Mouse (Mus musculus) brown adipose tissue, adult 24 weeks (tissue): ENCODE results near the gene Lrp3. TPM values are rescaled to one million over a fixed set of nuclear protein-coding genes. Genes with fewer than 3 reads are reported as not detected.

Experiments used
- H3K27ac ChIP-seq: fragments of 200-500 bp; replicated peaks from 2 replicates; pipeline ENCODE4 v1.5.1; 2012; ENCODE audit warnings: low read depth, mild to moderate bottlenecking, low read length
- H3K4me1 ChIP-seq: fragments of 200-500 bp; 2 replicates; pipeline ENCODE4 v1.6.1; 2012; ENCODE audit warnings: low read length, mixed read lengths; ENCODE audit not compliant: control insufficient read depth, insufficient read depth, insufficient read length
- H3K4me3 ChIP-seq: fragments of 200-500 bp; 2 replicates; pipeline ENCODE4 v1.5.1; 2012; ENCODE audit warnings: low read depth, mild to moderate bottlenecking, low read length, moderate library complexity; ENCODE audit not compliant: insufficient read depth
- polyA plus RNA-seq: library from polyadenylated mRNA; stranded (reverse); fragments of >200 nt; gene quantifications from 2 replicates; pipeline ENCODE4 v1.2.4, GENCODE M21; 2012; ENCODE audit not compliant: missing spikeins, insufficient read depth, insufficient read length

Gene Lrp3
- polyA plus RNA-seq, 1 experiment = 5.6 TPM

DNA sequence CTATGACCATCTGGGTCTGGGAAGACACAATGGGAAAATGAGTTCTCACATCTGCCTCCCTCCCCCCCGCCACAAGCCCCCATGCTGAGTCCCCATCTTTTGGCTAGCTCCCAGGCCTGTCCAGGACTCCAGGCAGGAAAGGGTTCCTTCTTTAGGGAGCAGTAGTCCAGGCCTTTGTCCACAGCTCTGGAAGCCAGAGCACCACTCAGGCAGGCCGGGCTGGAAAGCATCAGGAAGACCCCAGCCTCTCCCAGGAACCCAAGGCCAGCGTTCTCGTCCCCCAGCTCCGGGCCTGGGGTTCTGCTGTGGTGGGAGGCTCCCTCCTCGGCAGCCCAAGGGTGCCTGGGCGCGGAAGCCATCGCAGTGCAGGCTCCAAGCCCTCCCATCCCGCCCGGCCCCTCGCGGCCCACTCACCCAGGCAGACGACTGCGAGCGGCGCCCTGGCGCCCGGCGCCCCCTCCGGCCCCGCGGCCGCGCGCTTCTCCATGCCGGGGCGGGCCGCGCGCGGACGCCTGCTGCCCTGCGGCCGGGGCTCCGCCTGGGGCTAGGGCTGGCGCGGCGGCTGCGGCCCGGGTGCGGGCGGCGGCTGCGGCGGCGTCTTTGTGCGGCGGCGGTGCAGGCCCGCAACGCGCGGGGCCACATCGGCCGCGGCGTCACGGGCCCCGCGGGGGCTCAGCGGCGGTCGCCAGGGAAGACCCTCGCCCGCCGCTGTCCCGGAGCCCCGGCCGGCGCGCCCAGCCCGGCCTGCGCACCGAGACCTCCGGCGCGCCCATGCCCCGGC, 666 bp downstream of the Lrp3 start:
- H3K4me1 ChIP-seq = no peaks in the 10 kb centered on the region
- no peak overlapping the region for H3K27ac ChIP-seq
- peak overlapping the region; percentile 59 for H3K4me3 ChIP-seq

DNA sequence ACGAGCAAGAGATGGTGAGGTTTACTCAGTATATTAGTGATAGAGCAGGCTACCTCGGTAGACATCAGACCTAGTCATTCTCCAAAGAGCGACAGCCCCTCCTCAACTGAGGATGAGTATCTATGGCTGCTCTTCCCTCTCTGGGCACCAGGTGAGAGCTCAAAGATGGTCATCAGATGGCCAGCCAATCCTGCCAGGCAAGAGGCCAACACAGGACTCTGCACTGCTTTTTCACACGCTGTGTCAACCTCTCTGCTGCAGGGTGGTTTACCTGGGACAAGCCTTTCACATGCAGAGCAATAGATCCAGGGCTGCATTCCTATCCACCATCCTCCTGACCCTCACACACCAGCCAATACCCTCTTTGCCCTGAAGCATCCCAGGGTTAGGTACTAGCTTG, 3.5 kb downstream of the Lrp3 start:
- Histone ChIP-seq H3K27ac (no peak overlapping the region), H3K4me1 (no peaks in the 10 kb centered on the region), H3K4me3 (no peak overlapping the region)

DNA sequence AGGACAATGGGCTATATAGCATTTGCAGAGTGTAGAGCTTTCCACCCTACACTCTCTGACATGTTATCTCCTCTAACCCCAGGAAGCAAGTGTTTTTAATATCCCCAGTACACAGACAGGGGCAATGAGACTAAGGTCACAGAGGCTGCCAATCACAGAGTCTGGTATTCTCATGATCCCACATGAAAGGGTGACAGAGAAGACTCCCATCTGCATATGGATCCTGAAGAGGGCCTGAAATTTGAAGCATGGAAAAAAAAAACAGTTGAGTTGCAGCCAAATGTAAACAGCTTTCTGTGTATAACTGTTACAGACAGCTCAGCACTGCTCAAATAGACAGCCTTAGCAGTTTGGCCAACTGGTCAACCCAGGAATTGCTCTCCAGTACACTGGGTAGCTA, 15.5 kb downstream of the Lrp3 start:
- Histone ChIP-seq H3K27ac (no peak overlapping the region), H3K4me3 (no peak overlapping the region), H3K4me1 (no peaks in the 10 kb centered on the region)

DNA sequence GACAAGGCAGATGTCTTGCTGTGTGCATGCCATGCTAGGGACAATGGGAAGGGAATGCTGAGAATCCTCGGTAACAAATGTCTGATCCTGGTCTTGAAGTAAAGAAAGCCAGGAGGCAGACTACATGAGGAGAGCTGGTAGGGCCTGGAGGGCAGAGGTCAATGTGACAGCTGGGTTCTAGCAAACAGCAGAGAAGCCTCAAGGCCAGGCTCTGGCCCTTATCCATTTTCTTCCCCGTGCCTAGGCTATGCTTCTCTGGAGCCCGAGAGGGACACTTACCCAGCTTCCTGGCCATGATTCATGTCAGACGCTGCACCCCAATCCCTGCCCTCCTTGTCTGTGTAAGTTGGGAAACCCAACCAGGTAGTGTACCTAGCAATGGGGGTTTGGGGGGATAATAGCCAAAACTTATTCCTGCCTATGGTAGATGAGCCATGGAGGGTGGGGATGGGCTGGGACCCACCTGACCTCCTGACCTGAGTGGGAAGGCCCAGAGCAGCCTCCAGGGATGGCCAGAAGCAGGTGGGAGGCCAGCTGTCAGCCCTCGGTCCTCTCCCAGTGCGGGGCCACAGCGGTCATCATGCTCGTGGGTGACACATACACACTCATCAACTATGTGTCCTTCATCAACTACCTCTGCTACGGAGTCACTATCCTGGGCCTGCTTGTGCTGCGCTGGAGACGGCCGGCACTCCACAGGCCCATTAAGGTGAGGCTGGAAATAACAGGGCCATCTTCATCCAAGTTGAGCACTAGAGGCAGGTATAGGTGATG, 16.1 kb downstream of the Lrp3 start:
- Histone ChIP-seq H3K27ac (no peak overlapping the region), H3K4me1 (no peaks in the 10 kb centered on the region), H3K4me3 (no peak overlapping the region)

DNA sequence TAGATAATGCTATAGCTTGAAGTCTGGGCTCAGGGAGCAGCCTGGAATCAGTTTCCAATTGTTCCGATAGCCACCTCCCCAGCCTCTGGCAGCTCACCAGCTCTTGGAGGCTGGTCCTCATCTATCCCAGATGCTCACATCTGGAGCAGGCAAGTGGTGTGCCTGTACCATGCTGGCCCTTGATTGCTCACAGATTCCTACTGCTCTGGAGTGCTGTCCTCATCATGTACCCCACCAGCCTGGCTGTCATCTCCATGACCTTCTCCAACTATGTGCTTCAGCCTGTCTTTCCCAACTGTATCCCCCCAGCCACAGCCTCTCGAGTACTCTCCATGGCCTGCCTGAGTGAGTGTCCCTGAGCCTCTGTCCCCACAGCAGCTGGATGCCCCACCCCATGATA, 18.3 kb downstream of the Lrp3 start:
- no peak overlapping the region for H3K4me3 ChIP-seq
- no peaks in the 10 kb centered on the region for H3K4me1 ChIP-seq
- no peak overlapping the region for H3K27ac ChIP-seq

DNA sequence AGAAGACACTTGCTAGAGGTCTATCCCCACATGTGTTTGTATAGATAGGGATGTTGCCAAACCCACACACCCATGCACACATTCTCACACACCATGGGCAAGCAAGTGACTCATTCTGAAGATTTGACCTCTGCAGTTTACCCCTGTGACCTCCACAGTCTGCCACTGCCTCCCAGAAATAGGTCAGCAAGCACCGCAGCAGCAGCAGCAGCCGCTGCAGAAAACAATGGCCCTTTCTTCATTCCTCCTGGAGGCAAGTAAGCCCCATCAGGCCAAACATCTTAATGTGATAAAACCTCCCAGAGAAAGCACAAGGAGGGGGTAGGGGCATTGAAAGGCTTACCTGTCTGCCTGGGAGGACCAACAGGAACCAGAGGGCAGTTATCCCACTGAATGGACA, 24.0 kb downstream of the Lrp3 start:
- peaks cover 6% of the 10 kb centered on the region; the same call in 1 of the 2 replicates for H3K4me1 ChIP-seq
- H3K4me3 ChIP-seq = no peak overlapping the region
- H3K27ac ChIP-seq = no peak overlapping the region

DNA sequence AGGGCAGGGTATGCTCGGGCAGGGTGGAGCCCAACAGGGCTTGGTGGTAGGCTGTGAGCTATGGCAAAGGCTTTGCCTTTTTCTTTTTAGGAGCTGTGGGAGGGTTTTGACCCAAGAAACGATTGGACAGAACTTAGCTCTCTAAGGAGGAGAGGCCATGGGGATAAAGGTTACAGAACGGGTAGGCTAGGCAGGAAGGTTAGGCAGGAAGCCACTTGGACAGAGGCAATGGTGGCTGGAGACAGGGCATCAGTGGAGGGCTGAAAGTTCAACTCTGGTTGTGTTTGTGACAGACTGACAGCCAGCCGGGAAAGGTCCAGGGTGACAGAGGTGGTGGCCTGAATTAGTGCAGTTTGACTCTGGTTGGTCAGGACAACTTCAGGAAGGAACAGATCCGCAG, 25.6 kb downstream of the Lrp3 start:
- H3K4me3 ChIP-seq = no peak overlapping the region
- H3K27ac ChIP-seq = no peak overlapping the region
- peaks cover 11% of the 10 kb centered on the region; the same call in 1 of the 2 replicates for H3K4me1 ChIP-seq

DNA sequence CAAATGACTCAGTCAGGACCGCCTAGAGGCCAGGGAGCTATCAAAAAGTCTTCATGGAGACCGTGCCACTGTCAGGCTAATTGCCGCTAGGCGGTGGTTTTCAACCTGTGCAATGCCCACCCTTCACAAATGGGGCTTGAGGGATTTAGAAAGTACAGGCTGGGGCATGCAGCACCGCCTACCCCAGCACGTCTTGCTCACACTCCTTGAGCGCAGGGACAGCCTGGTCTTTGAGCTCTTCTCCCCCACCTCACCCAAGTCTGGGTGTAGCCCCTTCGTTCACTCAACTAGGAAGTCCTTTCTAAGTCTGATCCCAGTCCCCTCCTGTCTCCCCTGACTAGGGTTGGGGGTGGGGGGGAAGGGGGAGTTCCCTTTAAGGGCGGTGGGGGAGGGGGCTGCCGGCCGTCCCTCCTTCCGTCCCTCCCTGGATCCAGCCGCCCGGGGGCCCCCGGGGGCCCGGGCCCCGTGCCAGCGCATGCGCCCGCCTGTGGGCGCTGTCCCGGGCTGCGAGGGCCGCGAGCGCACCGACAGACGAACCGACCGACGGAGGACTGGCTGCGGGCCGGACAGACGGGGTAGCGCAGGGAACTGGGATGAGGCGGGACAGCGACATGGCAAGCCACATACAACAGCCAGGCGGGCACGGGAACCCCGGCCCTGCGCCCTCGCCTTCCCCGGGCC, 29.3 kb downstream of the Lrp3 start, which contains the start of gene Slc7a10:
TSS of gene Slc7a10 (plus strand) at position 497 of the 681 bp plus-strand sequence.
- Histone ChIP-seq H3K4me3 (peak within 1 kb of the TSS; percentile 30), H3K4me1 (peaks cover 11% of the 10 kb centered on the region; the same call in 1 of the 2 replicates)

DNA sequence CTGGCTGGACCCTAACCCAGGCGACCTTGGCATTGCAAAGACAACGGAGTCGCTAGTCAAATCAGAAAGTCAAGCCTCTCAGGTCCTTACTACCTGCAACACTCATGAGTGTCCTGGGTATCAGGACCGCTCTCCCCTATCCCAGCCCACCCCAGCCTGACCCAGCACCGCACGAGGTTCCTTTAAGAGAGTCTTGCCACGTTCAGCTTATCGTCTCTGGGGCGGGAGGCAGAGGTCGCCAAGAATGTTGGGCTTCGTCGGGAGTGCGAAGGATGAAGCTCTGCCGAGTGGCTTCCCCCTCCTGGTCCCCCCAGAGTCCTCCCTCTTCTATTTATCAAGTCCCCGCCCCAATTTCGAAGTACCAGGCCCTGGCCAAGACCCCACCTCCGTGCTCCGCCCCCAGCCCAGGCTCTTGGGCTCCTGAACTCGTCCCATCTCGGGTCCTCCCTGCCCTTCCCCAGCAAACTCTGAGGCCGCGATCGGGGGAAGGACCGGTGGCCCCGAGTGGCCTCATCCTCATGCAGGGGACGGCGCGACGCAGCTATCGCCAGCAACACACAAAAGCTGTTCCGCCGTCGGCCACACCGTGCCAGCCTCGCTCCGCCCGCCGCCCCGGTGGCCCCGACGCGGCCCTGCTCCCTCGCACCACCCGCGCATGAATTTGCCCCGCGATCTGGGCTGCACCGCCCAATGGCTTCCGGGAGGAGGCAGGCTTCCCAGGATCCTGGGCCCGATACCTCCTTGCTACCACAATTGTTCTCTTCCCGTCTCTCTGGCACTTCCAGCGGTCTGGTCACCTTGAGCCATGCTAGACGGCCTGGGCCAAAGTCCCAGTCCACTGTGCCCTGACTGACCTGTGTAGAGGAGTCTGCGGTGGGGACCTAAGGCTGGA, 30.2 kb downstream of the Lrp3 start:
- peaks cover 8% of the 10 kb centered on the region; the same call in 1 of the 2 replicates for H3K4me1 ChIP-seq
- H3K27ac ChIP-seq = no peak overlapping the region
- peak overlapping the region; percentile 30 for H3K4me3 ChIP-seq

More for the DNA sequence above, 29.3 kb downstream of the Lrp3 start, which contains the start of gene Slc7a10:
- H3K27ac ChIP-seq = no peak within 1 kb of the TSS

DNA sequence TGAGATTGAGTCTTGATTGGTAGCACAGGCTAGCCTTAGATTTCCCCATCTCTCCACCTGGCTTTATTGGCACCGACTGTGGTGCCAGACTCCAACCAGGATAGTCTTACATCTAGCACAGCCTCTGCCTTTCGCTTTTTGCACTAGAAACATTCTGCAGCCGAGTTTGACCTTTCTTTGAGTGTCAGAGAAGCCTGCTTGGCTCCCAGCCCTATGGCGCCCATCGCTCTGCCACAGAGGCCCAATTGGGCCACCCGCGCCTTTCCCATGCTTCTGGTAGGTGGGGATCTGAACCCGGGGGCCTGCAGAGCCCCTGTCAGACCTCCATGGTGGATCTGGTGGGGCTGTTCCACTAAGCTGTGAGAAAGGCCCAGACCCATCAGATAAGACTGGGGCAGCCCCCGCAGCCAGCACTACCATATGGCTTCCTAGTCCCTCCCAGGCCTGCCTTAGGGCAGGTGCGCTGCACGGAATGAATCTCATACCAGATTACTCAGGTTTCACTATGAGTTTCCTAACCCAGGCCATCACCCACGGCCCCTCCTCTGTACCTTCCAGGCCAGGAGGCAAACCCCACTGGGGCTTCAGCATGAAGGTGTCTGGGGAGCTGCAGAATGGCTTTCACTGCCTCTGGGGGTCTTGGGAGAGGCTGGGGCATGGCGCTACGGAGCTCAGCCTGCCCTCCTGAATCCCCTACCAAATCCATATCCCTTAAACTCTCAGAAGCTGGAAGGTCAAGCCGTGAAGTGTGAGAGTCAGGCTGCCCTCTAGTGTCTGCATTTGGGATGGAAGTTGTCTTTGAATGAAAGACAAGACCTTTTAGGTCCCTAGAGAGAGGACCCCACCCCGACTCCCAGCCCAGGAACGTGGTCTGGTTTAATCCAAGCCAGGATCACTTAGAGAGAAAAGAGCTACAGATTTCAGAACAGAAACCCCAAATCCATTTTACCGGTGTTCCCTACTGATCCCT, 38.6 kb downstream of the Lrp3 start:
- H3K4me3 ChIP-seq = no peak overlapping the region
- H3K4me1 ChIP-seq = peaks cover 17% of the 10 kb centered on the region; the same call in 1 of the 2 replicates
- H3K27ac ChIP-seq = peak overlapping the region; percentile 71

DNA sequence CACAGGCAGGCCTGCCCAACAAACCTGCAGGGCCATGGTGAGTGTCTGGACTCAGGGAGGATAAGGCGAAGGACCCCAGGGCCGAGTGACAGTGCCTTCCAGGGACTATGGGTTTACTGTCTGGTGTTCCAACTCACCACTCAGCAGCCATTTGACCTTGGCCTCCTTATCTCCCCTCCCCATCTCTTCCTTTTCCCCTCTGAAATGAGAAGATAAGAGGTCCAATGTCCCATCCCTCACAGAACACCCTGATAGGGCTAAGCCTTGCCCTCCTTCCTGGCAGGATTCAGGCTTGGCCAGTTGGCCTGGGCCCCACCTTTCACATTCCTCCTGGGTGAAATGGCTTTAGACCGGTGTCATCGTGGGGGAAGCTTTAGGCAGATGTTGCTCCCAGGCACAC, 39.8 kb downstream of the Lrp3 start:
- Histone ChIP-seq H3K4me1 (peaks cover 20% of the 10 kb centered on the region; the same call in 1 of the 2 replicates), H3K27ac (peak overlapping the region; percentile 55), H3K4me3 (no peak overlapping the region)

DNA sequence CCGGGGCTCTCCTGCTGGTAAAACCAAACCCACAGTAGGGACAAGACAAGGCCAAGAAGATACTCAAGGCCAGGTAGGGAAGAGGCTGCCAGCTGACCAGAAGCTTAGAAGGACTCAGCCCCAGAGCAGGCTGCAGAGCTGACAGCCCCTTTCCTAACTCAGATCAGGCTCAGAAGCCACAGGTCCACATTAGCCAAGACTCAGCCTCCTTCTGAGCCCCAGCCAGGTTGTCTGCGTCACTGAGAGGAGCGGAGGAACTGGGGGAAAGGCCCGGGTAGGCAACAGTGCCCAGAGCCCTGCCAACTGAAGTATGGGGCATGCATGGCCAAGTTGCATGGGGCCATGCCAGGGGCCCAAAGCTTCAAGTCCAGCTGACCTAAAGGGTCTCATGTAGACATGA, 42.8 kb downstream of the Lrp3 start:
- no peak overlapping the region for H3K4me3 ChIP-seq
- H3K4me1 ChIP-seq = peaks cover 22% of the 10 kb centered on the region; the same call in 1 of the 2 replicates
- peak overlapping the region; percentile 90 for H3K27ac ChIP-seq

DNA sequence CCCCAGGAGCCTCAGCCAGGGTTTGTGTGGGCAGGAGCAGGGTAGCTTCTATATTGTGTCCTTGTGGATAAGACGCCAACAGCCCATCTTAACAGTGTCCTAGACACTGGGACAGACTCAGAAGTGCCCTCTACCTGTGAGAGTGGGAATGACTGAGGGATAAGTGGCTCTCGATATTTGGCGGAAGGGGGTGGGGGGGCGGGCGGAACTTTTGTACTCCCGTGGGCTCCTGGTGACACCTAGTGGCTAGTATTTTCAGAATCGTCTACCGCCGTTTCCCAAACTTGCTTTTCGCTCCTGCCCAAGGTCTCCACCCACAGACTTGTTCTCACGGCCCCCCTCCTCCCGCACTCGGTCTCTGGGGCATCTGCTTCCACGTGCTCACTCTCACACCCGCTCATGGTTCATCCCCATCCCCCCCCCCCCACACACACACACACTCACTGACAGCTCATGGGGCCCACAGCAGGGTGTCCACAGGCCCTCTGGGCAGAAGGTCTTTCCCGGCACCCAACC, 43.4 kb downstream of the Lrp3 start:
- Histone ChIP-seq H3K4me1 (peaks cover 22% of the 10 kb centered on the region; the same call in 1 of the 2 replicates), H3K4me3 (no peak overlapping the region), H3K27ac (peak overlapping the region; percentile 90)
